Mouse (Mus musculus): ENCODE measurements around the gene Tubb5.

Tubb5 gene

GRCm38 (mm10) chr17:35860831-35861197 is 22.7 kb upstream of the Tubb5 start:
- no peak for DNase-seq

- no peak for DNase-seq
These were observed 21.7 kb upstream of the Tubb5 start for GRCm38 (mm10) chr17:35859835-35860234.

- DNase-seq, result no peak
These were observed 21.3 kb upstream of the Tubb5 start for GRCm38 (mm10) chr17:35859371-35859770.

- no peak for DNase-seq
These were observed 12.9 kb upstream of the Tubb5 start for GRCm38 (mm10) chr17:35850974-35851373.

- DNase-seq, result no peak
These were observed 10.0 kb upstream of the Tubb5 start for GRCm38 (mm10) chr17:35848112-35848511.

- DNase-seq, result peak in 1 of 2 experiments; percentile 26
These were observed 5.4 kb upstream of the Tubb5 start for GRCm38 (mm10) chr17:35843514-35843913.

GRCm38 (mm10) chr17:35842006-35842405 is 3.9 kb upstream of the Tubb5 start:
- peak in 1 of 2 experiments; percentile 36 for DNase-seq

- peak; percentile 99 for DNase-seq
These were observed 3.2 kb upstream of the Tubb5 start, which contains the start of gene Mdc1 for GRCm38 (mm10) chr17:35841076-35841950. Gene Mdc1, plus strand, starts transcription at chr17:35841515.

GRCm38 (mm10) chr17:35840561-35840960 is 2.5 kb upstream of the Tubb5 start:
- DNase-seq, result peak in 1 of 2 experiments; percentile 42

- DNase-seq, result peak; percentile 35 to 54
These were observed 896 bp upstream of the Tubb5 start for GRCm38 (mm10) chr17:35839002-35839401.

- peak; percentile 65 to 68 for DNase-seq
These were observed 464 bp upstream of the Tubb5 start for GRCm38 (mm10) chr17:35838570-35838969.

- peak; percentile 85 for DNase-seq
These were observed 619 bp downstream of the Tubb5 start for GRCm38 (mm10) chr17:35837487-35837886.

- DNase-seq, result peak; percentile 90 to 96
These were observed 1.1 kb downstream of the Tubb5 start for GRCm38 (mm10) chr17:35836991-35837422.

- peak; percentile 93 to 96 for DNase-seq
These were observed 1.7 kb downstream of the Tubb5 start for GRCm38 (mm10) chr17:35836178-35836965.

GRCm38 (mm10) chr17:35835424-35836140 is 2.5 kb downstream of the Tubb5 start:
- peak; percentile 47 to 54 for DNase-seq

GRCm38 (mm10) chr17:35834696-35835422 is 3.2 kb downstream of the Tubb5 start:
- peak; percentile 68 to 69 for DNase-seq

- DNase-seq, result no peak
These were observed 4.2 kb downstream of the Tubb5 start for GRCm38 (mm10) chr17:35833894-35834293.

GRCm38 (mm10) chr17:35833239-35833751 is 4.8 kb downstream of the Tubb5 start:
- DNase-seq, result peak; percentile 49 to 53

- peak in 1 of 2 experiments; percentile 12 for DNase-seq
These were observed 5.5 kb downstream of the Tubb5 start for GRCm38 (mm10) chr17:35832400-35833238.

GRCm38 (mm10) chr17:35829737-35830136 is 8.4 kb downstream of the Tubb5 start:
- peak; percentile 87 to 88 for DNase-seq
